Mouse (Mus musculus) MEL (cell line): ENCODE results near the gene Olfr1443. TPM values are rescaled to one million over a fixed set of nuclear protein-coding genes. Genes with fewer than 3 reads are reported as not detected.

ENCODE experiments used
- DNase-seq: peaks from one replicate; pipeline ENCODE4 v3.0.0; 2011; ENCODE audit warnings: low read depth, low spot score
- H3K27ac ChIP-seq: 2 replicates; pipeline ENCODE4 v1.5.1; 2012; ENCODE audit warnings: low read depth, mild to moderate bottlenecking, control low read depth, low read length, moderate library complexity; ENCODE audit not compliant: control insufficient read depth
- H3K27me3 ChIP-seq, 2 experiments: fragments of 150-350 bp in 1 of 2; sonication (generic) in 1 of 2; 2 replicates each; pipeline ENCODE4 v1.6.1; 2012; ENCODE audit warnings: low read length in 2 of 2, mild to moderate bottlenecking in 2 of 2, improper control_type of control experiment in 1 of 2, moderate library complexity in 1 of 2; ENCODE audit not compliant: insufficient read depth in 2 of 2, control insufficient read depth in 1 of 2
- H3K36me3 ChIP-seq, 2 experiments: 2 replicates each; pipeline ENCODE4 v1.6.1; 2012 to 2014; ENCODE audit warnings: low read length in 2 of 2, improper control_type of control experiment in 1 of 2, inconsistent platforms in 1 of 2, mild to moderate bottlenecking in 1 of 2; ENCODE audit not compliant: insufficient read depth in 2 of 2, control insufficient read depth in 1 of 2
- H3K4me1 ChIP-seq, 2 experiments: fragments of 150-350 bp in 1 of 2; sonication (generic) in 1 of 2; 2 replicates each; pipeline ENCODE4 v1.6.1; 2012; ENCODE audit warnings: low read length in 2 of 2, improper control_type of control experiment in 1 of 2, mild to moderate bottlenecking in 1 of 2; ENCODE audit not compliant: insufficient read depth in 2 of 2, control insufficient read depth in 1 of 2
- H3K4me3 ChIP-seq, 2 experiments: fragments of 150-350 bp in 1 of 2; sonication (generic) in 1 of 2; 2 replicates each; pipeline ENCODE4 v1.5.1; 2012; ENCODE audit warnings: low read depth in 2 of 2, low read length in 2 of 2, mild to moderate bottlenecking in 2 of 2, moderate library complexity in 2 of 2, control low read depth in 1 of 2, improper control_type of control experiment in 1 of 2; ENCODE audit not compliant: control insufficient read depth in 1 of 2, insufficient read depth in 1 of 2
- H3K79me2 ChIP-seq: 2 replicates; pipeline ENCODE4 v1.6.1; 2012; ENCODE audit warnings: mild to moderate bottlenecking, low read length, moderate library complexity; ENCODE audit not compliant: control insufficient read depth, poor library complexity, insufficient read depth
- H3K9ac ChIP-seq: 2 replicates; pipeline ENCODE4 v1.6.1; 2012; ENCODE audit warnings: low read depth, mild to moderate bottlenecking, control low read depth, low read length, moderate library complexity; ENCODE audit not compliant: control insufficient read depth, poor library complexity, severe bottlenecking
- H3K9me3 ChIP-seq: fragments of 150-350 bp; sonication (generic); replicated peaks from 2 replicates; pipeline ENCODE4 v1.6.1; 2012; ENCODE audit warnings: mild to moderate bottlenecking, low read length, improper control_type of control experiment, moderate library complexity; ENCODE audit not compliant: insufficient read depth
- CTCF ChIP-seq, 3 experiments: IDR thresholded peaks in 2 of 3; conservative IDR thresholded peaks in 1 of 3; 2 replicates each; pipeline ENCODE4 v1.5.1; 2011 to 2012; ENCODE audit warnings: low read length in 3 of 3, low read depth in 2 of 3, mild to moderate bottlenecking in 2 of 3, improper control_type of control experiment in 1 of 3, inconsistent platforms in 1 of 3, mixed read lengths in 1 of 3, moderate library complexity in 1 of 3; ENCODE audit not compliant: control insufficient read depth in 1 of 3, insufficient read depth in 1 of 3, poor library complexity in 1 of 3, severe bottlenecking in 1 of 3
- ETS1 ChIP-seq: IDR thresholded peaks from 2 replicates; pipeline ENCODE4 v1.6.1; 2012; ENCODE audit warnings: low read depth, mild to moderate bottlenecking, inconsistent platforms, low read length, improper control_type of control experiment, moderate library complexity
- GABPA ChIP-seq: IDR thresholded peaks from 2 replicates; pipeline ENCODE4 v1.6.1; 2012; ENCODE audit warnings: low read depth, mild to moderate bottlenecking, inconsistent platforms, low read length, improper control_type of control experiment, moderate library complexity
- JUND ChIP-seq: IDR thresholded peaks from 2 replicates; pipeline ENCODE4 v1.6.1; 2011; ENCODE audit warnings: low read depth, mild to moderate bottlenecking, improper control_type of control experiment, low read length
- KAT2A ChIP-seq: conservative IDR thresholded peaks from 2 replicates; pipeline ENCODE4 v1.6.1; 2012; ENCODE audit warnings: low read depth, low read length, improper control_type of control experiment, inconsistent platforms
- MAFK ChIP-seq: IDR thresholded peaks from 2 replicates; pipeline ENCODE4 v1.6.1; 2011; ENCODE audit warnings: low read depth, mild to moderate bottlenecking, low read length, improper control_type of control experiment, borderline replicate concordance
- MEF2A ChIP-seq: IDR thresholded peaks from 2 replicates; pipeline ENCODE4 v1.6.1; 2014; ENCODE audit warnings: low read depth, mild to moderate bottlenecking, inconsistent platforms, low read length, improper control_type of control experiment; ENCODE audit not compliant: poor library complexity, insufficient replicate concordance, severe bottlenecking; ENCODE audit errors: extremely low read depth
- MXI1 ChIP-seq: IDR thresholded peaks from 2 replicates; pipeline ENCODE4 v1.6.1; 2011; ENCODE audit warnings: mild to moderate bottlenecking, low read depth, low read length, improper control_type of control experiment
- NELFE ChIP-seq: IDR thresholded peaks from 2 replicates; pipeline ENCODE4 v1.6.1; 2011; ENCODE audit warnings: low read depth, low read length, improper control_type of control experiment
- POLR2AphosphoS2 ChIP-seq: IDR thresholded peaks from 2 replicates; pipeline ENCODE4 v1.6.1; 2011; ENCODE audit warnings: low read length, improper control_type of control experiment
- POLR2AphosphoS5 ChIP-seq: IDR thresholded peaks from 2 replicates; pipeline ENCODE4 v1.6.1; 2012; ENCODE audit warnings: low read depth, borderline replicate concordance, mild to moderate bottlenecking, inconsistent platforms, low read length, moderate library complexity, mixed read lengths
- RCOR1 ChIP-seq: IDR thresholded peaks from 2 replicates; pipeline ENCODE4 v1.6.1; 2012; ENCODE audit warnings: low read depth, mild to moderate bottlenecking, inconsistent platforms, low read length, improper control_type of control experiment
- TBP ChIP-seq: IDR thresholded peaks from 2 replicates; pipeline ENCODE4 v1.8.0; 2011; ENCODE audit warnings: low read depth, low read length, improper control_type of control experiment
- UBTF ChIP-seq: IDR thresholded peaks from 2 replicates; pipeline ENCODE4 v1.6.1; 2012; ENCODE audit warnings: low read depth, mild to moderate bottlenecking, inconsistent platforms, low read length, improper control_type of control experiment, moderate library complexity, borderline replicate concordance; ENCODE audit not compliant: insufficient read depth
- USF2 ChIP-seq, 2 experiments: IDR thresholded peaks; 2 replicates each; pipeline ENCODE4 v1.6.1; 2011 to 2012; ENCODE audit warnings: improper control_type of control experiment in 2 of 2, low read length in 2 of 2, borderline replicate concordance in 1 of 2, inconsistent platforms in 1 of 2, low read depth in 1 of 2, mild to moderate bottlenecking in 1 of 2; ENCODE audit not compliant: insufficient read depth in 1 of 2
- ZC3H11A ChIP-seq: IDR thresholded peaks from 2 replicates; pipeline ENCODE4 v1.6.1; 2012; ENCODE audit warnings: low read depth, mild to moderate bottlenecking, inconsistent platforms, low read length, improper control_type of control experiment
- ZKSCAN1 ChIP-seq: IDR thresholded peaks from 2 replicates; pipeline ENCODE4 v1.6.1; 2012; ENCODE audit warnings: low read depth, mild to moderate bottlenecking, inconsistent platforms, low read length, improper control_type of control experiment, moderate library complexity
- ZNF384 ChIP-seq: IDR thresholded peaks from 2 replicates; pipeline ENCODE4 v1.6.1; 2012; ENCODE audit warnings: low read depth, mild to moderate bottlenecking, inconsistent platforms, low read length, improper control_type of control experiment
- polyA plus RNA-seq, 2 experiments: library from polyadenylated mRNA; stranded (reverse) in 1 of 2; unstranded in 1 of 2; fragments of >175 nt in 1 of 2; fragments of >200 nt in 1 of 2; gene quantifications; 2 replicates each; pipeline versions ENCODE4 v1.2.1 to v1.2.4; 2012; ENCODE audit warnings: low replicate concordance in 2 of 2, low read depth in 1 of 2; ENCODE audit not compliant: insufficient read length in 2 of 2, insufficient read depth in 1 of 2, missing spikeins in 1 of 2
- total RNA-seq: library from RNA; depleted of rRNA; stranded (reverse); fragments of 300-350 nt; gene quantifications from 2 replicates; pipeline ENCODE4 v1.2.3, GENCODE M21; 2012

Olfr1443 gene
- total and polyA plus RNA-seq, 3 experiments = not detected

DNA sequence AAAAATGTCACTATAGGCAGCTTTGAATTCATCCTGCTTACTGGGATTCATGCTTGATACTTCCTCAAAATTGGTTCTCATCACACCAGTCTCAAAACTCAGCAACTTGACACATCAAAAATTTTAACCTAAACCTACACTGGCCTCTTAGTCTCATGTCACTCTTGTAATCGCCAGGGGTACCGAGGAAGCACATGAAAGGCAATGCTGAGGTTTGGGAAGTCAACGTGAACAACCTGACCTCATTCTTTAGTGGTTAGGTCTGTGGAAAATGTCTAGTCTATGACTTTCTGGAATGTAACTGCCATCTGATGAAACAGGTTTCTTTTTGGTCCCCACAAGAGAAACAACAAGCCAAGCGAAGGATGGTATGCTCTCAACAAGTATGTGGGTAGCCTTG is 42.9 kb upstream of the Olfr1443 start:
- no peak for TF ChIP-seq USF2 (IDR thresholded peaks at IDR 0.05; ENCODE audit: borderline replicate concordance in 1 of 2, insufficient read depth in 1 of 2, low read depth in 1 of 2, low read length in 2 of 2)
- Histone ChIP-seq H3K4me1 (no peaks in the 10 kb centered on the region), H3K36me3 (no peaks in the 10 kb centered on the region), H3K79me2 (no peaks in the 10 kb centered on the region), H3K4me3 (no peak overlapping the region), H3K9me3 (no peaks in the 10 kb centered on the region), H3K9ac (no peak overlapping the region), H3K27ac (no peak overlapping the region), H3K27me3 (no peaks in the 10 kb centered on the region; a peak in 2 of 4 replicates)
- DNase-seq = no peak

- TF ChIP-seq JUND (no peak), RCOR1 (no peak), MAFK (no peak)
- no peak overlapping the region for H3K4me3 ChIP-seq
- H3K9me3 ChIP-seq = no peaks in the 10 kb centered on the region
- no peak for DNase-seq
- no peaks in the 10 kb centered on the region for H3K4me1 ChIP-seq
- no peak overlapping the region for H3K9ac ChIP-seq
- H3K36me3 ChIP-seq = no peaks in the 10 kb centered on the region
- H3K27me3 ChIP-seq = no peaks in the 10 kb centered on the region; a peak in 2 of 4 replicates
- H3K79me2 ChIP-seq = no peaks in the 10 kb centered on the region
- H3K27ac ChIP-seq = no peak overlapping the region
Measured at GRCm38 (mm10) chr19:12636863-12637262, 41.0 kb upstream of the Olfr1443 start.

- H3K36me3 ChIP-seq = no peaks in the 10 kb centered on the region
- H3K4me3 ChIP-seq = no peak overlapping the region
- H3K79me2 ChIP-seq = no peaks in the 10 kb centered on the region
- no peak overlapping the region for H3K27ac ChIP-seq
- H3K27me3 ChIP-seq = no peaks in the 10 kb centered on the region; a peak in 2 of 4 replicates
- no peak overlapping the region for H3K9ac ChIP-seq
- H3K9me3 ChIP-seq = no peaks in the 10 kb centered on the region
- H3K4me1 ChIP-seq = no peaks in the 10 kb centered on the region
- DNase-seq = no peak
- TF ChIP-seq MEF2A (no peak), GABPA (no peak), POLR2AphosphoS2 (no peak), ZNF384 (no peak), RCOR1 (no peak), UBTF (no peak), CTCF (IDR thresholded peaks at IDR 0.05 in 2 of 3, conservative IDR thresholded peaks at IDR 0.05 in 1 of 3; ENCODE audit: control insufficient read depth in 1 of 3, insufficient read depth in 1 of 3, low read depth in 2 of 3, low read length in 3 of 3, poor library complexity in 1 of 3, severe bottlenecking in 1 of 3) (no peak), ZKSCAN1 (no peak), POLR2AphosphoS5 (no peak), MXI1 (no peak), ZC3H11A (no peak), JUND (no peak), ETS1 (no peak), USF2 (IDR thresholded peaks at IDR 0.05; ENCODE audit: borderline replicate concordance in 1 of 2, insufficient read depth in 1 of 2, low read depth in 1 of 2, low read length in 2 of 2) (no peak), KAT2A (no peak), TBP (no peak), NELFE (no peak)
Measured at GRCm38 (mm10) chr19:12638049-12638448, 39.9 kb upstream of the Olfr1443 start.
